Mouse (Mus musculus): Measurements from ENCODE around the gene Ankrd23. TPM values are rescaled to one million over a fixed set of nuclear protein-coding genes. Genes with fewer than 3 reads are reported as not detected.

Gene Ankrd23
- total and polyA plus RNA-seq, 2 experiments from 2014 or later, result 34.2 to 93.8 TPM

- no peaks in the 10 kb centered on the region for H3K9me3 ChIP-seq (replicated peaks; ENCODE audit: control insufficient read depth, low read length)
- WGBS, result 90% methylated on average over 12 of the region's 12 CpGs
- H3K27ac ChIP-seq (ENCODE audit: low read depth), result no peak overlapping the region
- no peak overlapping the region for H3K4me3 ChIP-seq (ENCODE audit: low read depth, low read length)
- ATAC-seq (ENCODE audit: insufficient read depth, low read depth) (no peak), DNase-seq (ENCODE audit: low spot score) (no peak)
- H3K4me1 ChIP-seq (ENCODE audit: control insufficient read depth, insufficient read depth), result peaks cover 13% of the 10 kb centered on the region; the same call in 1 of the 2 replicates
- H3K4me2 ChIP-seq (ENCODE audit: low read depth, low read length), result no peak overlapping the region
- TF ChIP-seq EP300 (IDR thresholded peaks at IDR 0.05; ENCODE audit: low read depth) (no peak), CTCF (IDR thresholded peaks at IDR 0.05; ENCODE audit: low read depth) (no peak)
- peaks cover 53% of the 10 kb centered on the region for H3K36me3 ChIP-seq (replicated peaks; ENCODE audit: control insufficient read depth, insufficient read depth, low read length)
- H3K9ac ChIP-seq (replicated peaks; ENCODE audit: low read depth, low read length), result no peak overlapping the region
- no peaks in the 10 kb centered on the region for H3K27me3 ChIP-seq (ENCODE audit: control insufficient read depth, insufficient read depth, low read length)
Measured at GRCm38 (mm10) chr1:36525774-36526173, 10.9 kb downstream of the Ankrd23 start.

GRCm38 (mm10) chr1:36524058-36524457 lies 12.6 kb downstream of the Ankrd23 start:
- H3K27ac ChIP-seq (ENCODE audit: low read depth), result peak overlapping the region; percentile 61
- no peak overlapping the region for H3K9ac ChIP-seq (replicated peaks; ENCODE audit: low read depth, low read length)
- H3K4me1 ChIP-seq (ENCODE audit: control insufficient read depth, insufficient read depth), result peaks cover 13% of the 10 kb centered on the region; the same call in 1 of the 2 replicates
- DNase-seq (ENCODE audit: low spot score) (no peak), ATAC-seq (ENCODE audit: insufficient read depth, low read depth) (no peak)
- H3K9me3 ChIP-seq (replicated peaks; ENCODE audit: control insufficient read depth, low read length), result no peaks in the 10 kb centered on the region
- H3K27me3 ChIP-seq (ENCODE audit: control insufficient read depth, insufficient read depth, low read length), result no peaks in the 10 kb centered on the region
- H3K36me3 ChIP-seq (replicated peaks; ENCODE audit: control insufficient read depth, insufficient read depth, low read length), result peaks cover 70% of the 10 kb centered on the region
- WGBS, result 58% methylated on average over 5 of the region's 5 CpGs
- no peak overlapping the region for H3K4me3 ChIP-seq (ENCODE audit: low read depth, low read length)
- no peak for TF ChIP-seq EP300 (IDR thresholded peaks at IDR 0.05; ENCODE audit: low read depth)
- TF ChIP-seq CTCF (IDR thresholded peaks at IDR 0.05; ENCODE audit: low read depth), result no peak
- no peak overlapping the region for H3K4me2 ChIP-seq (ENCODE audit: low read depth, low read length)

- Histone ChIP-seq H3K27me3 (ENCODE audit: control insufficient read depth, insufficient read depth, low read length) (no peaks in the 10 kb centered on the region), H3K9me3 (replicated peaks; ENCODE audit: control insufficient read depth, low read length) (no peaks in the 10 kb centered on the region), H3K36me3 (replicated peaks; ENCODE audit: control insufficient read depth, insufficient read depth, low read length) (peaks cover 76% of the 10 kb centered on the region), H3K4me2 (ENCODE audit: low read depth, low read length) (no peak overlapping the region), H3K27ac (ENCODE audit: low read depth) (peak overlapping the region; percentile 61), H3K9ac (replicated peaks; ENCODE audit: low read depth, low read length) (no peak overlapping the region), H3K4me3 (ENCODE audit: low read depth, low read length) (no peak overlapping the region), H3K4me1 (ENCODE audit: control insufficient read depth, insufficient read depth) (peaks cover 13% of the 10 kb centered on the region; the same call in 1 of the 2 replicates)
- ATAC-seq (ENCODE audit: insufficient read depth, low read depth) (peak; percentile 73), DNase-seq (ENCODE audit: low spot score) (peak; percentile 70)
- TF ChIP-seq CTCF (IDR thresholded peaks at IDR 0.05; ENCODE audit: low read depth) (no peak), EP300 (IDR thresholded peaks at IDR 0.05; ENCODE audit: low read depth) (no peak)
- 24% methylated on average over 9 of the region's 9 CpGs for WGBS
Measured at GRCm38 (mm10) chr1:36523332-36524013, 13.2 kb downstream of the Ankrd23 start.

GRCm38 (mm10) chr1:36522210-36522609 lies 14.5 kb downstream of the Ankrd23 start:
- Histone ChIP-seq H3K4me2 (ENCODE audit: low read depth, low read length) (no peak overlapping the region), H3K9me3 (replicated peaks; ENCODE audit: control insufficient read depth, low read length) (no peaks in the 10 kb centered on the region), H3K27me3 (ENCODE audit: control insufficient read depth, insufficient read depth, low read length) (no peaks in the 10 kb centered on the region), H3K27ac (ENCODE audit: low read depth) (no peak overlapping the region; the same call in 1 of the 2 replicates), H3K9ac (replicated peaks; ENCODE audit: low read depth, low read length) (no peak overlapping the region), H3K36me3 (replicated peaks; ENCODE audit: control insufficient read depth, insufficient read depth, low read length) (peaks cover 85% of the 10 kb centered on the region), H3K4me3 (ENCODE audit: low read depth, low read length) (no peak overlapping the region), H3K4me1 (ENCODE audit: control insufficient read depth, insufficient read depth) (peaks cover 13% of the 10 kb centered on the region; the same call in 1 of the 2 replicates)
- DNase-seq (ENCODE audit: low spot score) (no peak), ATAC-seq (ENCODE audit: insufficient read depth, low read depth) (no peak)
- TF ChIP-seq EP300 (IDR thresholded peaks at IDR 0.05; ENCODE audit: low read depth) (no peak), CTCF (IDR thresholded peaks at IDR 0.05; ENCODE audit: low read depth) (no peak)
- WGBS, result 84% methylated on average over 7 of the region's 7 CpGs

GRCm38 (mm10) chr1:36519626-36520025 lies 17.1 kb downstream of the Ankrd23 start:
- no peaks in the 10 kb centered on the region for H3K27me3 ChIP-seq (ENCODE audit: control insufficient read depth, insufficient read depth, low read length)
- no peak overlapping the region for H3K27ac ChIP-seq (ENCODE audit: low read depth)
- H3K9me3 ChIP-seq (replicated peaks; ENCODE audit: control insufficient read depth, low read length), result no peaks in the 10 kb centered on the region
- 81% methylated on average over 11 of the region's 11 CpGs for WGBS
- no peak overlapping the region for H3K4me2 ChIP-seq (ENCODE audit: low read depth, low read length)
- DNase-seq (ENCODE audit: low spot score) (no peak), ATAC-seq (ENCODE audit: insufficient read depth, low read depth) (no peak)
- peaks cover 67% of the 10 kb centered on the region for H3K36me3 ChIP-seq (replicated peaks; ENCODE audit: control insufficient read depth, insufficient read depth, low read length)
- TF ChIP-seq EP300 (IDR thresholded peaks at IDR 0.05; ENCODE audit: low read depth) (no peak), CTCF (IDR thresholded peaks at IDR 0.05; ENCODE audit: low read depth) (no peak)
- no peak overlapping the region for H3K9ac ChIP-seq (replicated peaks; ENCODE audit: low read depth, low read length)
- no peak overlapping the region for H3K4me3 ChIP-seq (ENCODE audit: low read depth, low read length)
- H3K4me1 ChIP-seq (ENCODE audit: control insufficient read depth, insufficient read depth), result peaks cover 14% of the 10 kb centered on the region; the same call in 1 of the 2 replicates
